In genomic region chr17:47427316-47427715, GRCm38 (mm10) we compare ENCODE assay signal across 19 mouse cellular contexts. TPM values are rescaled to one million over a fixed set of nuclear protein-coding genes. Genes with fewer than 3 reads are reported as not detected.
A peak's percentile ranks its signal among the peaks of the same experiment; 100 is the strongest.
DNase-seq lines count a peak whose midpoint lies in the region; ATAC-seq and TF ChIP-seq lines count a peak whose summit lies in the region.
"Had no signal": no experiment of that assay in that cellular context is flagged by ENCODE, and none has a peak within 500 bp of the region (broad histone marks: within the 10 kb centered on the region; RNA-seq: fewer than 3 reads in every experiment).

No protein-coding gene starts in this region.

- H3K9ac ChIP-seq in kidney, postnatal 0 days (ENCODE audit: low read depth, low read length) = no peak overlapping the region
- H3K9ac ChIP-seq: embryonic facial prominence, embryonic 12.5 days; liver, embryonic 13.5 days; midbrain, embryonic 15.5 days had no signal

- WGBS in kidney, postnatal 0 days = 80% methylated on average over 6 of the region's 6 CpGs
- 68% methylated on average over 6 of the region's 6 CpGs for WGBS in small intestine, adult 2 months

- H3K36me3 ChIP-seq in kidney, postnatal 0 days (ENCODE audit: insufficient read depth, low read length) = no peaks in the 10 kb centered on the region
- no peaks in the 10 kb centered on the region for H3K36me3 ChIP-seq in testis, adult 2 months (ENCODE audit: control insufficient read depth, insufficient read depth, low read length)
- no peaks in the 10 kb centered on the region for H3K36me3 ChIP-seq in small intestine, adult 2 months (ENCODE audit: control insufficient read depth, insufficient read depth, low read length)
- H3K36me3 ChIP-seq: embryonic facial prominence, embryonic 12.5 days; liver, embryonic 13.5 days; midbrain, embryonic 15.5 days had no signal

- TF ChIP-seq POLR2A in testis, adult 2 months (IDR thresholded peaks at IDR 0.05; ENCODE audit: control insufficient read depth, low read depth, low read length) = no peak
- no peak for TF ChIP-seq POLR2A in small intestine, adult 2 months (IDR thresholded peaks at IDR 0.05; ENCODE audit: low read depth, low read length)

- H3K4me2 ChIP-seq in kidney, postnatal 0 days (ENCODE audit: low read length) = no peak overlapping the region
- H3K4me2 ChIP-seq: embryonic facial prominence, embryonic 12.5 days; heart, embryonic 11.5 days; liver, embryonic 13.5 days; midbrain, embryonic 15.5 days had no signal

- H3K27ac ChIP-seq in kidney, postnatal 0 days = no peak overlapping the region
- H3K27ac ChIP-seq in testis, adult 2 months (ENCODE audit: control insufficient read depth, insufficient read depth, low read depth, low read length) = no peak overlapping the region
- H3K27ac ChIP-seq in small intestine, adult 2 months (ENCODE audit: insufficient read depth, low read depth, low read length) = no peak overlapping the region
- H3K27ac ChIP-seq: embryonic facial prominence, embryonic 12.5 days; liver, embryonic 13.5 days; midbrain, embryonic 15.5 days had no signal

- H3K4me1 ChIP-seq in kidney, postnatal 0 days (replicated peaks; ENCODE audit: insufficient read depth, low read length) = peaks cover 6% of the 10 kb centered on the region; the same call in 1 of the 2 replicates
- H3K4me1 ChIP-seq in testis, adult 2 months (ENCODE audit: control insufficient read depth, insufficient read depth, low read length) = no peaks in the 10 kb centered on the region
- H3K4me1 ChIP-seq in small intestine, adult 2 months (ENCODE audit: control insufficient read depth, insufficient read depth, insufficient read length, low read length) = peaks cover 8% of the 10 kb centered on the region; the same call in 1 of the 2 replicates

- no peaks in the 10 kb centered on the region for H3K27me3 ChIP-seq in kidney, postnatal 0 days (ENCODE audit: insufficient read depth, low read length)
- no peaks in the 10 kb centered on the region for H3K27me3 ChIP-seq in testis, adult 2 months (ENCODE audit: control insufficient read depth, insufficient read depth, low read length)
- no peaks in the 10 kb centered on the region for H3K27me3 ChIP-seq in small intestine, adult 2 months (ENCODE audit: control insufficient read depth, insufficient read depth, low read length)
- H3K27me3 ChIP-seq: embryonic facial prominence, embryonic 12.5 days; midbrain, embryonic 15.5 days; Patski had no signal

- peak; percentile 59 for TF ChIP-seq CTCF in kidney, postnatal 0 days (IDR thresholded peaks at IDR 0.05; ENCODE audit: low read depth)
- TF ChIP-seq CTCF in testis, adult 2 months (IDR thresholded peaks at IDR 0.05; ENCODE audit: control insufficient read depth, insufficient read depth, insufficient replicate concordance, low read depth, low read length) = 0 out of 2 replicates have a peak, but pooled peaks have one; percentile 14
- TF ChIP-seq CTCF in small intestine, adult 2 months (IDR thresholded peaks at IDR 0.05; ENCODE audit: extremely low read depth, insufficient read length, insufficient replicate concordance, low read depth, low read length) = peak; percentile 24; the same call in 1 of the 2 replicates

- no peak for DNase-seq in kidney, postnatal 0 days (ENCODE audit: low spot score)
- no peak for DNase-seq in kidney, postnatal 4 days
- DNase-seq in testis, postnatal 14 days (ENCODE audit: low spot score) = no peak
- DNase-seq in MN1 (ENCODE audit: low spot score) = peak; percentile 39
- DNase-seq in left cerebral cortex, adult 9 months (ENCODE audit: low spot score in 2 of 2) = no peak
- DNase-seq: cerebellum, adult 18-20 months; gastrocnemius, postnatal 36 days; layer of hippocampus, adult 9-11 months; liver, embryonic 13.5 days; lung, postnatal 4 days; right cerebral cortex, postnatal 4 days had no signal

- H3K4me3 ChIP-seq in kidney, postnatal 0 days (replicated peaks; ENCODE audit: low read depth, low read length) = no peak overlapping the region
- H3K4me3 ChIP-seq in testis, adult 2 months (ENCODE audit: control insufficient read depth, low read depth, low read length) = no peak overlapping the region
- no peak overlapping the region for H3K4me3 ChIP-seq in small intestine, adult 2 months (ENCODE audit: low read depth, low read length)
- H3K4me3 ChIP-seq: embryonic facial prominence, embryonic 12.5 days; liver, embryonic 13.5 days; midbrain, embryonic 15.5 days had no signal

- H3K9me3 ChIP-seq in kidney, postnatal 0 days (replicated peaks; ENCODE audit: low read length) = no peaks in the 10 kb centered on the region
- H3K9me3 ChIP-seq: embryonic facial prominence, embryonic 12.5 days; liver, embryonic 13.5 days; midbrain, embryonic 15.5 days had no signal

- no peak for ATAC-seq in kidney, postnatal 0 days (replicated peaks; ENCODE audit: low FRiP score, low read depth)
- no peak for ATAC-seq in CD4-positive, CD25-positive, alpha-beta regulatory T cell, adult 4 months
- ATAC-seq: midbrain, embryonic 15.5 days; Patski had no signal

RNA-seq across cellular contexts. Expression of gene AI661453, which starts 9.1 kb away (rescaled TPM):
- 2.2 and 2.4 TPM in 2 replicates for polyA plus RNA-seq in kidney, postnatal 0 days (2015; fragmentation: Nextera tagmentation; extraction: Ambion mirVana)
- polyA plus RNA-seq in testis, adult 2 months (2012; rRNA removed) = 0.53 and 0.81 TPM in 2 replicates
- 21.8 and 27.3 TPM in 2 replicates for polyA plus RNA-seq in small intestine, adult 2 months (2012; rRNA removed)
- polyA plus RNA-seq in CD4-positive, CD25-positive, alpha-beta regulatory T cell, adult 4 months (2017; shearing (Covaris generic)) = not detected

RNA-seq across cellular contexts. Expression of gene 1700001C19Rik, which starts 9.9 kb away (rescaled TPM):
- polyA plus RNA-seq in kidney, postnatal 0 days (2015; fragmentation: Nextera tagmentation; extraction: Ambion mirVana) = 0.45 and 0.47 TPM in 2 replicates
- polyA plus RNA-seq in testis, adult 2 months (2012; rRNA removed) = 545 and 576 TPM in 2 replicates
- polyA plus RNA-seq in small intestine, adult 2 months (2012; rRNA removed) = 0.08 TPM in 1 of 2 replicates, not detected in the other
- not detected for polyA plus RNA-seq in CD4-positive, CD25-positive, alpha-beta regulatory T cell, adult 4 months (2017; shearing (Covaris generic))
- polyA plus RNA-seq: kidney, embryonic 16.5 days had no signal

RNA-seq across cellular contexts. Expression of gene Guca1a, which starts 26.9 kb away (rescaled TPM):
- 3.9 and 4.5 TPM in 2 replicates for polyA plus RNA-seq in kidney, postnatal 0 days (2015; fragmentation: Nextera tagmentation; extraction: Ambion mirVana)
- 10.1 and 15.0 TPM in 2 replicates for polyA plus RNA-seq in testis, adult 2 months (2012; rRNA removed)
- polyA plus RNA-seq in small intestine, adult 2 months (2012; rRNA removed) = 2.1 and 2.5 TPM in 2 replicates
- not detected for polyA plus RNA-seq in CD4-positive, CD25-positive, alpha-beta regulatory T cell, adult 4 months (2017; shearing (Covaris generic))

RNA-seq across cellular contexts. Expression of gene Guca1b, which starts 42.1 kb away (rescaled TPM):
- polyA plus RNA-seq in kidney, postnatal 0 days (2015; fragmentation: Nextera tagmentation; extraction: Ambion mirVana) = 6.0 and 6.3 TPM in 2 replicates
- polyA plus RNA-seq in testis, adult 2 months (2012; rRNA removed) = 0.26 and 0.36 TPM in 2 replicates
- 0.56 and 0.86 TPM in 2 replicates for polyA plus RNA-seq in small intestine, adult 2 months (2012; rRNA removed)
- polyA plus RNA-seq in CD4-positive, CD25-positive, alpha-beta regulatory T cell, adult 4 months (2017; shearing (Covaris generic)) = 1 to 10 TPM; 2.0 to 3.2 TPM

RNA-seq across cellular contexts. Expression of gene Mrps10, which starts 58.6 kb away (rescaled TPM):
- polyA plus RNA-seq in kidney, postnatal 0 days (2015; fragmentation: Nextera tagmentation; extraction: Ambion mirVana) = 84.4 and 86.9 TPM in 2 replicates
- 20.5 and 21.3 TPM in 2 replicates for polyA plus RNA-seq in testis, adult 2 months (2012; rRNA removed)
- 11.3 and 13.5 TPM in 2 replicates for polyA plus RNA-seq in small intestine, adult 2 months (2012; rRNA removed)
- polyA plus RNA-seq in CD4-positive, CD25-positive, alpha-beta regulatory T cell, adult 4 months (2017; shearing (Covaris generic)) = 10 to 100 TPM; 29.1 to 37.6 TPM

Comparison
In these comparisons a context has a peak if more than half of its experiments do, and no peak if none do; other contexts are left out.
1. RNA of gene 1700001C19Rik, which starts 9.9 kb away (polyA plus RNA-seq): 545 to 576 TPM in testis, adult 2 months; 0.45 to 0.47 TPM in kidney, postnatal 0 days, 0.08 TPM in small intestine, adult 2 months and not detected in CD4-positive, CD25-positive, alpha-beta regulatory T cell, adult 4 months; every median in the first group is over 100 times any median in the second.
2. Peak in every context shown above with its lines, with median percentiles within 50 percentile points of each other: CTCF ChIP-seq.